Mouse (Mus musculus) retina, embryonic 14.5 days (tissue): Measurements from ENCODE around the gene 9030612E09Rik.

ENCODE experiments used
- DNase-seq: peaks from one replicate; pipeline ENCODE4 v3.0.0-alpha.2; 2015; ENCODE audit warnings: low spot score

9030612E09Rik gene

GRCm38 (mm10) chr10:43174326-43175155 lies at the start of gene 9030612E09Rik, which contains the start of gene Sobp:
TSS of gene 9030612E09Rik (plus strand) at chr10:43174704.
TSS of gene Sobp (minus strand) at chr10:43174530.
- peak; percentile 68 for DNase-seq

- peak; percentile 35 for DNase-seq
Measured at GRCm38 (mm10) chr10:43128750-43129149, 45.8 kb upstream of the 9030612E09Rik start.

DNA sequence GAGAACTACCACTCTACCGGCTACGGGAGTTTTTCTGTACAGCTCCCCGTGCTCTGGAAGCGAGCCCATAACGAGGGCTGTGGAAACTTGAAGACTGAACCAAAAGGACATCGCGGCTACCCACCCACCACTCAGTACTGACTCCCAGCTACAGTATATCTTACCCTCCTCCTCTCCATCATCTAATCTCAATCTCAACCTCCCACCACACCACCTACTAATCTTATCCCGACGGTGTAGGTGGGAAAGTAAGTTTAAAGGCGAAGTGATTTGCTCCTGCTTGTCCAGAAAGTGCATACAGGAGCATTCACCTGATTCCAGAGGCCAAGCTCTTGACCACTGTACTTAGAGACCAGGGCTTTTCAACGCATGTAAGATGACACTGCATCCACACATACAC lies 40.5 kb upstream of the 9030612E09Rik start:
- DNase-seq, result no peak

DNA sequence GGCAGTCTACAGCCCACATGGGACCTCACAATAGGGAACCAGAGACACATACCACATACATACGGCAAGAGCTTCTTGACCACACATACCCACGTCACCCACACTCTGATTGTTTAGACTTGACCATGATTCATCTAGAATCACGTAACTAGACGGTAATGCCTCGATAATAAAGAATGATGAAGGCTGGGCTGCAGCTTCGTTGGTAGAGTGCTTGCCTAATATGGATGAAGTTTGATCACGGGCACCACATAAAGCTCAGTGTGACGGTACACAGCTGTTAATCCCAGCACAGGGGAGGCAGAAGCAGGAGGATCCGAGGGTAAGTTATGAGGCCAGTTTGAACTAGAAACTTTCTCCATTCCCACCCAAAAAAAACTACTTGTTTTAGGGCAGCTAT lies 31.3 kb upstream of the 9030612E09Rik start:
- no peak for DNase-seq

- DNase-seq, result no peak
Measured at GRCm38 (mm10) chr10:43148456-43148855, 26.0 kb upstream of the 9030612E09Rik start.

GRCm38 (mm10) chr10:43152643-43153042 lies 21.9 kb upstream of the 9030612E09Rik start:
- no peak for DNase-seq

DNA sequence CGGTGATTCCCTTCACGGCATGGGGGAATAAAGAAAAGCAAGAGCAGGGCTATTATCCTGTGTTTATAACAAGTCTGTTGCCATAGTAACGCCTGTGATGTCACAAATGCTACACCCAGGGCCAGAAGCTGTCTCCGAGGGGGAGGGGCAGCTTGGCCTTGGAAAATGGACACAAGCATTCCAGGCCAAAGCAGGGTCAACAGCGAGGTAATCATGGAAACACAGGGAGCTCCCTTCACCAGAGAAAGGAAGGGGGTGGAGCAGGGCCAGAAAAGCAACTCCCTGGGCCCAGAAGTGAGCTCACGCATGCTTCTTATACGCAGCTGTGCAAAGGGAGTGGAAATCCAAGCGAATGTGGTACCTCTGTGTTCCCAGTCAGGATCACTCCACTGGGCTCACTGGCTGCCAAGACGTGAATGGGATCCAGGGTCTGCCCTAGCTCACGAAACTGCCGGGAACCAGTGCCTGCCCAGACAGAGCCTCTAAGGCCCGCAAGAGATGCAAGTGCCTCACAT lies 19.4 kb upstream of the 9030612E09Rik start:
- peak; percentile 93 for DNase-seq

DNA sequence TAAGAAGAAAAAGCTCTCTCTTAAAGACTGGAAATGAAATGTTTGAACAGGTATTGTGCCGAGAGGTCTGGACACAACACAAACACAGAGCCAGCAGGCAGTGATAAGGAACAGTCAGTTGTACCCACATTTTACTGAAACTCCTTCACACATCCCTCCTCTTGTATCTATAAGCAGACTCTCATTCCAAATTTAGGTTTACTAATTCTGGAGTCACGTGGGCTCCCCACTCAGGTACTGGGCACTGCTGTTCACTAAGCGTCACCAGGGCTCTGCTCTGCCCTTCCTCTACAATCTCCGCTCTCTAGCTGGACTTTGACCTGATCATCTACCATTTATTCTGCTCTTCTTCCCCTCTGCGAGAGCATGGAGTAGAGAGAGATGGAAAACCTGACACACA lies 15.6 kb upstream of the 9030612E09Rik start:
- no peak for DNase-seq

DNA sequence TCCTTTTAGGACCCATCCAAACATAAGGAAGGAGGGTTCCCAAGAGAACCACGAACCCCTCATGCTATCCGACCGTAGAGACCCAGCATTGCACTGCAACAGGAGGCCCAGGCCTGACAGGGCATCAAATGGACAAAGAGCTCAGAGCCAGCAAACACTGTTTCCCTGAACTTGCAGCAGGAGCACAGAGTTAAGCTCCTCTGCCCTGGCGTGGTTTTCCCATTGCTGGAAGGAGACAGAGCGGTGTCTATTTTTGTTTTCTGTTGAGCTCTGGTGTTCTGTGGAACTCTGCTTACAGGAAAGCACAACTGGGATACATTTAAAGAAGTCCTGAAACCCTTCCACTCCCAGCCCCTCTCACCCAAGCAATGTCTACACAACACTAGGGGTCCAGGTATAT lies 15.2 kb upstream of the 9030612E09Rik start:
- DNase-seq, result no peak

DNA sequence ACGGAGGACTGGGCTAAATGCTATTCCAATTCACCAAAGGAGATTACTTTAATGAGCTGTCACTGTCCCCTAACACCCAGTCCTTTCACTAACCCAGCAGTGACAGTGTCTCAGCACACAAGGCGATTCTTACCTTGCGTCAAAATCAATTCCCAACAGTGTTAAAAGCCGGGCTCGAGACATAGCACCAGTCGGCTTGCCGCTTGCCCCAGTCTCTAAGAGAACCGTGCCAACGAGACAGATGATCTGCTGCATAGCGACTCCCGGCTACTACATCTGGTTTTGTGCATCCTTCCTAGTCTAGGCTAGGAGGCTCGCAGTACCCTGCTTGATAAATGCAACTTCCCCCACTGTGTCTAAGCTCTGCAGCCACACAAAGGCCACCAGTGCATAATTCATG lies 12.2 kb upstream of the 9030612E09Rik start:
- DNase-seq, result no peak

- DNase-seq, result no peak
Measured at GRCm38 (mm10) chr10:43164406-43164805, 10.1 kb upstream of the 9030612E09Rik start.

GRCm38 (mm10) chr10:43166146-43166545 lies 8.4 kb upstream of the 9030612E09Rik start:
- no peak for DNase-seq

DNA sequence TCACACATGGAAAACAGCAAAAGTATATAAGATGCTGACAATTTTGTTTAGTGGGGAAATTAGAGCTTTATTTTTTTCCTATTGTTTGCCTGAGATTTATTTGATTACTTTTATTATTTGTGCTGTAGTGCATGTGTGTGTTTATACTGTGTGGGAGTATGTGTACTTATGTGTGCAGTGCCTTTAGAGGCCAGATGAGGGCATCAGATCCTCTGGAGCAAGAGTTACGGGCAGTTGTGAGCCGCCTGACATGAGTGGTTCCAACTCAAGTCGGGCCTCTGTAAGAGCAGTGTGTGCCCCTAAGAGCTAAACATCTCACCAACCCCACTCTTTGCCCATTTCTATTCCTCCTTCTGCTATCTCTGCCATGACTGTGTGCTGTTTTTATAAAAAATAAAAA lies 7.7 kb upstream of the 9030612E09Rik start:
- no peak for DNase-seq

DNA sequence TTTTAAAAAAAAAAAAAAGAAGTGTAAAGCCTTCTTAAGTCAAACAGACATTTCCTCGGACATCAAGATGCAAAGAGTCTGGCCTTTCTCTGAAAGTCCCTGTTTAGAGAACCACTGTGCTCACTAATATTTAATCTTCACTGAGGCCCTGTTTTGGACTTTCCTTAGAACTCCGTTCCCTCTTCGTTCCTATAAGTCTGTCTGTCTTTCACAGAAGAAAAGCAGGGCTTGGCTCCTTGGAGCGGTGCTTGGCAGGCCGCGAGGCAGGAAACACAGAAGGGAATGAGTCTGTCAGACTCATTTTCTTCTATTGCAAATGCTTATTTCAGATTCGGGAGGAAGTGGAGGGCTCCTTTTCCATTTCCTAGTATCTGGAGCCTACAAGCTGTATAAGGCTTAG lies 5.7 kb upstream of the 9030612E09Rik start:
- no peak for DNase-seq

DNA sequence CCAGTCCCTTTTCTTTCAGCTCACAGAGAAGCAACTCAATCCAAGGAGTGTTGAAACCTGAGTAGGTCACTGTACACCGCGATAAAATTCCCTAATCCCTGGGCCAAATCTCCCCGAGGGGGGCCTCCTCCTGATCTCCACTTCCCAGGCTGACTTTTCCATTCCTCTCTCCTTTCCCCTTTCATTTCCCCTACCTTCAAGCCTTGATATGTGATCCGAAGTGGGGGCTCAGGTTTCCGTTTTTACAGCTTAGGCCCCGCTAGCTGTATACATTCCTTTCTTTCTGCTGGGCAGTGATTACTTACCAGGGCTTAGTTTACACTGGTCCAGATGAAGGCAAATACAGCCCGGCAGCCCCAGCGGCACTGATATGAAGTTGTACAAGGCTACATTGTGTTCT lies 3.4 kb upstream of the 9030612E09Rik start:
- DNase-seq, result peak; percentile 27

- peak; percentile 21 for DNase-seq
Measured at GRCm38 (mm10) chr10:43172066-43172465, 2.4 kb upstream of the 9030612E09Rik start.

DNA sequence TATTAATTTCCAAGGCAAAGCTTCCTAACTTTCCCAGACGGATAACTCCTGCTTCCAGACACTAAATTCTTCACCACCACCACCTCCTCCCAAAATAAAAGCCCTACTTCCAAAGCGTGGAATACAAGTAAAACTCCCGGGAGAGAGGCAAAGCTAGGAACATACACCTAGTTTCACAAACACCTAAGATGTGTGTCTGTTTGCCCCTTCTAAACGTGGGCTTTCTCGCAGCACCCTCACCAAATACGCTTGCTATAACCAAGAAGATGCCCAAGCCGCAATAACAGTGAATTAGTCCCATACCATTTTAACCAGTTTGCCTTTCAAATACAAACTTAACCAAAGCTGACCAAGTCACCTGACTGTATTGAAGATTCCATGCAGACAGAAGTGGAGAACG lies 1.9 kb upstream of the 9030612E09Rik start:
- DNase-seq, result no peak

DNA sequence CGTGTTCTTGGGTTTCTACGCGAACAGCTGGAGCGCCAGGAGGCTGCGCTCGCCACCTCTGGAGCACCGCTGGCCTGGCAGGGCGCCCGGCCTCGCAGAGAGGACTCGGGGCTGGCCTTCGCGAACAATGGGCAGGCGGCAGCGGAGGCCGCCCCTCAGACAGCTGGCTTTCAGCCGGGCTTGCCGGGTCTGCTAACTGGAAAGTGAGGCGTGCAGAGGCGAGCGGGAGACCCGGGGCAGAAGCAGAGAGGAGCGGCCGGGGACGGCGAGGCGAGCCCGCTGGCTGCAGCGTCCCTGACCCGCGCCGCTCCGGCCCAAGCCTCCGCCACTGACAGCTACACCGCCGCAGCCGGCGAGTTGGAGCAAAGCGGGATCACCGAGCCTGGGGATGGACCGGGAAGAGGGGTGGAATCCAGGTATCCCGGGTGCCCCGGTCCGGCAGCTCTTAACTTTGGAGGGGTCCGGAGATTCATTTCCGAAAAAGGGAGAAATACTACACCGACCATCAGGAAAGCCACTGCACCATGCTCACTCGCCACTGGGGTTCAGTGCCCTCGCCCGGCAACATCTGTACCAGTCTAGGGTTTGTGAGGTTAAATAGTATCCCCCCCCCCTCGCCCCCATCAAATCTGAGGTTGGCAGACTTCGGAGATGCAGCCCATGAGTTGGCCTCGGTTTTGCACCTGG lies 1.2 kb upstream of the 9030612E09Rik start:
- peak; percentile 71 for DNase-seq

DNA sequence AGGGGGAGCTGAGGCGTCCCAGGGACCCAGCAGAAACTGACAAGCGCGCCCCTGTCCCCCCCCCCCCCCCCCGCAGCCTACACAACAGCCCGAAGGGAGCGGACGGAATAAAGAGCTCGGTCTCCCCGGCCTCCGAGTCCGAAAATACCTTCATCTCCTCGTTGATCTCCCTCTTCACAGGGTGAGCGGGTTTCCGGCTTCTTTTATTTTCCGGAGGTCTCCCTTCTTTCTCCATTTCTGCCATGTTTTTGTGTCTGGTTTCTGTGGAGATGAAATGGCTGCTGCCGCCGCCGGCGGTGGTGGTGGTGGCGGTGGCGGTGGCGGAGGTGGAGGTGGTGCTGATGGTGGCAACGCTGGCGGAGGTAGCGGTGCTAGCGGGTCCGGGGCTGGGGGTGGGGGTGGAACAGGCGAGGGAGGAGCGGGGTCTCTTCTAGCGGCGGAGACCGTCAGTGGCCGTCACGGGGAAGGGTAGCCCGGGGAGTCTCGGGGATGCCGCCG lies 627 bp upstream of the 9030612E09Rik start:
- DNase-seq, result no peak

- DNase-seq, result peak; percentile 61
Measured at GRCm38 (mm10) chr10:43175156-43175601, 675 bp downstream of the 9030612E09Rik start.

DNA sequence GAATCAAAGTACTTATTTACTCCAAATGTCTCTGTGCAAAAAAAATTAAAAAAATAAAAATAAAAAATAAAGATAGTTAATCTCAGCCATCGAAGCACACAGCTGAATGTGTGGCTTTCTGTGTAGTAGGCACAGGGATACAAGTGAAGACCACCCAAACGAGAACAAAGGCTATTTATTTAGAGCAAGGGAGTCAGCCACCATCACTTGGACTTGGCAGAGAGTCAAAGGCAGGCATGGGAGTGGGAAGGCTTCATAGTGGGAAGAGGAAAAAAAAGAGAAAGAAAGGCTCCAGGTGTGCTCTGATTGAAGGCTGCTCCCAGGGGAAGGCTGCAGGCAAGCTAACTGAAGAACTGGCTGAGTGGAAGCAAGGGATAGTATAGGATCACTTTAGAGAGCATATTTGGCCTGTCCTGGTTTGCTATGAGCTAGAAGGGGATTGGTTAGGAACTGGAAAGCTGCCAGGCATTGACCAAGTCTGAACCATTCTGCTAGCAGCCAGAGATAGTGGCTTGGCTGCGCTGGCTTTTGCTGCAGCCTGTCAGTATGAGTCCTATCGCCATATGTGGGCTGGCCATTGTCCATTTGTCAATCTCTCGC lies 5.9 kb downstream of the 9030612E09Rik start:
- DNase-seq, result no peak

DNA sequence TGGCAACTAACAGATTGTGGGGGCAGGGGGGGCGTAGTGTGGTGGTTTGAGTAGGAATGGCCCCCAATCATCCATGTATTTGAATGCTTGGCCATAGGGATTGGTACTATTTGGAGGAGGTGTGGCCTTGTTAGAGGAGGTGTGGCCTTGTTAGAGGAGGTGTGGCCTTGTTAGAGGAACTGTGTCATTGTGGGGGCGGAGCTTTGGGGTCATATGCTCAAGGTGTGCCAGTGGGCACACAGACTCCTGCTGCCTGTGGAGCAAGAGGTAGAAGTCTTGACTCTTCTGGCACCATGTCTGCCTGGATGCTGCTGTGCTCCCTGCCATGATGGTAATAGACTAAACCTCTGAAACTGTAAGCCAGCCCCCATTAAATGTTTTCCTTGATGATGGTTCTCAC lies 25.7 kb downstream of the 9030612E09Rik start:
- DNase-seq, result no peak
